Mouse (Mus musculus): ENCODE results near the gene Olfr628.
"Not testable (repeated sequence)": the region's sequence is repeated elsewhere in the genome, so short reads cannot be mapped to it uniquely, and the experiment has no call there.

The Olfr628 gene

GRCm38 (mm10) chr7:103730074-103730473, at the start of gene Olfr628:
Olfr628 (plus strand) TSS chr7:103730374.
- ChIA-PET CTCF (no interaction called here), POLR2A (no interaction called here)

GRCm38 (mm10) chr7:103682420-103682819, 47.8 kb upstream of the Olfr628 start, which contains the start of gene Olfr625-ps1:
Olfr625-ps1 (plus strand) TSS chr7:103682720.
- CTCF ChIA-PET, result no interaction called here
- POLR2A ChIA-PET, result no interaction called here

- ChIA-PET POLR2A (no interaction called here), CTCF (no interaction called here)
Observed at GRCm38 (mm10) chr7:103699469-103699868, 30.7 kb upstream of the Olfr628 start.

GRCm38 (mm10) chr7:103712024-103712423, 18.1 kb upstream of the Olfr628 start:
- CTCF ChIA-PET, result interaction anchor here in 1 of 4 experiments (1.0 kb wide), 1 partner anchor 95 kb away, joined by 4 read pairs; no protein-coding TSS in a partner anchor
- POLR2A ChIA-PET, result no interaction called here

- POLR2A ChIA-PET, result no interaction called here
- CTCF ChIA-PET, result no interaction called here
Observed at GRCm38 (mm10) chr7:103714371-103714770, 15.8 kb upstream of the Olfr628 start, which contains the start of gene Olfr243. Olfr243 (plus strand) TSS chr7:103714671.

- POLR2A ChIA-PET, CTCF ChIA-PET: not testable (repeated sequence)
Observed at GRCm38 (mm10) chr7:103716398-103716797, 13.8 kb upstream of the Olfr628 start.

- ChIA-PET POLR2A (no interaction called here), CTCF (no interaction called here)
Observed at GRCm38 (mm10) chr7:103744843-103745242, 14.7 kb downstream of the Olfr628 start, which contains the start of gene Olfr629. Olfr629 (minus strand) TSS chr7:103744943.

GRCm38 (mm10) chr7:103757233-103757632, 27.1 kb downstream of the Olfr628 start, which contains the start of gene Olfr630:
Olfr630 (minus strand) TSS chr7:103757333.
- ChIA-PET CTCF (no interaction called here), POLR2A (no interaction called here)

GRCm38 (mm10) chr7:103762212-103762611, 32.0 kb downstream of the Olfr628 start:
- CTCF ChIA-PET, POLR2A ChIA-PET: not testable (repeated sequence)

GRCm38 (mm10) chr7:103767687-103768086, 37.5 kb downstream of the Olfr628 start:
- CTCF ChIA-PET, result not testable (repeated sequence)

GRCm38 (mm10) chr7:103771494-103771893, 41.3 kb downstream of the Olfr628 start, which contains the start of gene Olfr69:
Olfr69 (minus strand) TSS chr7:103771594.
- CTCF ChIA-PET, result no interaction called here
- POLR2A ChIA-PET, result no interaction called here

More at GRCm38 (mm10) chr7:103767687-103768086, 37.5 kb downstream of the Olfr628 start:
- POLR2A ChIA-PET, result not testable (repeated sequence)

- POLR2A ChIA-PET, CTCF ChIA-PET: not testable (repeated sequence)
Observed at GRCm38 (mm10) chr7:103777652-103778051, 47.5 kb downstream of the Olfr628 start.

GRCm38 (mm10) chr7:103779598-103779997, 49.4 kb downstream of the Olfr628 start, which contains the start of gene Olfr68:
Olfr68 (minus strand) TSS chr7:103779698.
- CTCF ChIA-PET, result no interaction called here
- POLR2A ChIA-PET, result no interaction called here

Measured in embryonic stem cell, embryonic (primary cell).